Mouse (Mus musculus): ENCODE measurements around the gene Fgfr2. TPM values are rescaled to one million over a fixed set of nuclear protein-coding genes. Genes with fewer than 3 reads are reported as not detected.
A peak's percentile ranks its signal among the peaks of the same experiment; 100 is the strongest.
"Not testable (repeated sequence)": the region's sequence is repeated elsewhere in the genome, so short reads cannot be mapped to it uniquely, and the experiment has no call there.

The Fgfr2 gene
- polyA plus RNA-seq, 1 experiment from 2014 or later: 92.0 TPM

- Histone ChIP-seq H3K27ac (ENCODE audit: low read depth, low read length) (no peak overlapping the region), H3K4me2 (no peak overlapping the region), H3K27me3 (ENCODE audit: control insufficient read depth, insufficient read depth, low read length) (no peaks in the 10 kb centered on the region), H3K9ac (ENCODE audit: low read length) (no peak overlapping the region), H3K9me3 (ENCODE audit: control insufficient read depth, low read length) (no peaks in the 10 kb centered on the region), H3K4me3 (ENCODE audit: low read depth, low read length) (no peak overlapping the region), H3K36me3 (ENCODE audit: control insufficient read depth, insufficient read depth, low read length) (no peaks in the 10 kb centered on the region), H3K4me1 (ENCODE audit: control insufficient read depth, insufficient read depth, low read length) (no peaks in the 10 kb centered on the region)
- DNase-seq (ENCODE audit: low spot score, missing footprints) (no peak), ATAC-seq (ENCODE audit: low FRiP score) (no peak)
- 0% methylated on average over 1 of the region's 1 CpGs for WGBS
These were observed 2047.2 kb downstream of the Fgfr2 start for GRCm38 (mm10) chr7:131075956-131076355.

GRCm38 (mm10) chr7:131074098-131074497 is 2049.1 kb downstream of the Fgfr2 start:
- 73% methylated on average over 6 of the region's 6 CpGs for WGBS
- DNase-seq (ENCODE audit: low spot score, missing footprints); H3K4me3 ChIP-seq (ENCODE audit: low read depth, low read length); H3K4me1 ChIP-seq (ENCODE audit: control insufficient read depth, insufficient read depth, low read length); H3K27me3 ChIP-seq (ENCODE audit: control insufficient read depth, insufficient read depth, low read length); H3K4me2 ChIP-seq; ATAC-seq (ENCODE audit: low FRiP score); H3K27ac ChIP-seq (ENCODE audit: low read depth, low read length); H3K9me3 ChIP-seq (ENCODE audit: control insufficient read depth, low read length); H3K36me3 ChIP-seq (ENCODE audit: control insufficient read depth, insufficient read depth, low read length); H3K9ac ChIP-seq (ENCODE audit: low read length): not testable (repeated sequence)

GRCm38 (mm10) chr7:131073476-131073875 is 2049.7 kb downstream of the Fgfr2 start:
- H3K27me3 ChIP-seq (ENCODE audit: control insufficient read depth, insufficient read depth, low read length); H3K27ac ChIP-seq (ENCODE audit: low read depth, low read length); H3K4me2 ChIP-seq; H3K36me3 ChIP-seq (ENCODE audit: control insufficient read depth, insufficient read depth, low read length); ATAC-seq (ENCODE audit: low FRiP score); H3K9me3 ChIP-seq (ENCODE audit: control insufficient read depth, low read length); H3K4me1 ChIP-seq (ENCODE audit: control insufficient read depth, insufficient read depth, low read length); H3K9ac ChIP-seq (ENCODE audit: low read length); H3K4me3 ChIP-seq (ENCODE audit: low read depth, low read length); DNase-seq (ENCODE audit: low spot score, missing footprints): not testable (repeated sequence)
- 92% methylated on average over 3 of the region's 3 CpGs for WGBS

GRCm38 (mm10) chr7:131068191-131068590 is 2055.0 kb downstream of the Fgfr2 start:
- not testable (repeated sequence) for H3K9ac ChIP-seq (ENCODE audit: low read length); H3K36me3 ChIP-seq (ENCODE audit: control insufficient read depth, insufficient read depth, low read length); H3K4me3 ChIP-seq (ENCODE audit: low read depth, low read length); H3K9me3 ChIP-seq (ENCODE audit: control insufficient read depth, low read length); H3K4me1 ChIP-seq (ENCODE audit: control insufficient read depth, insufficient read depth, low read length); H3K27ac ChIP-seq (ENCODE audit: low read depth, low read length); ATAC-seq (ENCODE audit: low FRiP score); H3K4me2 ChIP-seq; H3K27me3 ChIP-seq (ENCODE audit: control insufficient read depth, insufficient read depth, low read length)
- 4% methylated on average over 1 of the region's 1 CpGs for WGBS
- DNase-seq (ENCODE audit: low spot score, missing footprints): peak; percentile 86

- Histone ChIP-seq H3K4me3 (ENCODE audit: low read depth, low read length) (no peak overlapping the region), H3K4me2 (no peak overlapping the region), H3K27ac (ENCODE audit: low read depth, low read length) (no peak overlapping the region), H3K36me3 (ENCODE audit: control insufficient read depth, insufficient read depth, low read length) (no peaks in the 10 kb centered on the region), H3K9me3 (ENCODE audit: control insufficient read depth, low read length) (no peaks in the 10 kb centered on the region), H3K4me1 (ENCODE audit: control insufficient read depth, insufficient read depth, low read length) (no peaks in the 10 kb centered on the region), H3K9ac (ENCODE audit: low read length) (no peak overlapping the region), H3K27me3 (ENCODE audit: control insufficient read depth, insufficient read depth, low read length) (no peaks in the 10 kb centered on the region)
- ATAC-seq (ENCODE audit: low FRiP score): no peak
- 86% methylated on average over 2 of the region's 2 CpGs for WGBS
- DNase-seq (ENCODE audit: low spot score, missing footprints): no peak
These were observed 2060.6 kb downstream of the Fgfr2 start for GRCm38 (mm10) chr7:131062541-131062940.

- H3K4me3 ChIP-seq (ENCODE audit: low read depth, low read length); H3K4me1 ChIP-seq (ENCODE audit: control insufficient read depth, insufficient read depth, low read length); H3K27ac ChIP-seq (ENCODE audit: low read depth, low read length); H3K4me2 ChIP-seq; H3K9me3 ChIP-seq (ENCODE audit: control insufficient read depth, low read length); H3K9ac ChIP-seq (ENCODE audit: low read length); ATAC-seq (ENCODE audit: low FRiP score); DNase-seq (ENCODE audit: low spot score, missing footprints); H3K27me3 ChIP-seq (ENCODE audit: control insufficient read depth, insufficient read depth, low read length); H3K36me3 ChIP-seq (ENCODE audit: control insufficient read depth, insufficient read depth, low read length): not testable (repeated sequence)
- 70% methylated on average over 2 of the region's 2 CpGs for WGBS
These were observed 2063.3 kb downstream of the Fgfr2 start for GRCm38 (mm10) chr7:131059808-131060207.

GRCm38 (mm10) chr7:131057918-131058317 is 2065.2 kb downstream of the Fgfr2 start:
- not testable (repeated sequence) for H3K27me3 ChIP-seq (ENCODE audit: control insufficient read depth, insufficient read depth, low read length); DNase-seq (ENCODE audit: low spot score, missing footprints); H3K36me3 ChIP-seq (ENCODE audit: control insufficient read depth, insufficient read depth, low read length); H3K4me1 ChIP-seq (ENCODE audit: control insufficient read depth, insufficient read depth, low read length); H3K9ac ChIP-seq (ENCODE audit: low read length); H3K4me3 ChIP-seq (ENCODE audit: low read depth, low read length); H3K27ac ChIP-seq (ENCODE audit: low read depth, low read length); H3K9me3 ChIP-seq (ENCODE audit: control insufficient read depth, low read length); ATAC-seq (ENCODE audit: low FRiP score); H3K4me2 ChIP-seq
- WGBS: 80% methylated on average over 9 of the region's 9 CpGs

- H3K27ac ChIP-seq (ENCODE audit: low read depth, low read length): no peak overlapping the region
- no peaks in the 10 kb centered on the region for H3K36me3 ChIP-seq (ENCODE audit: control insufficient read depth, insufficient read depth, low read length)
- H3K4me1 ChIP-seq (ENCODE audit: control insufficient read depth, insufficient read depth, low read length): no peaks in the 10 kb centered on the region
- DNase-seq (ENCODE audit: low spot score, missing footprints) (no peak), ATAC-seq (ENCODE audit: low FRiP score) (no peak)
- H3K9ac ChIP-seq (ENCODE audit: low read length): no peak overlapping the region
- no peak overlapping the region for H3K4me3 ChIP-seq (ENCODE audit: low read depth, low read length)
- H3K27me3 ChIP-seq (ENCODE audit: control insufficient read depth, insufficient read depth, low read length): no peaks in the 10 kb centered on the region
- H3K4me2 ChIP-seq: no peak overlapping the region
- H3K9me3 ChIP-seq (ENCODE audit: control insufficient read depth, low read length): no peaks in the 10 kb centered on the region
These were observed 2068.3 kb downstream of the Fgfr2 start for GRCm38 (mm10) chr7:131054808-131055370.

GRCm38 (mm10) chr7:131049829-131050228 is 2073.3 kb downstream of the Fgfr2 start:
- DNase-seq (ENCODE audit: low spot score, missing footprints); H3K4me3 ChIP-seq (ENCODE audit: low read depth, low read length); H3K27ac ChIP-seq (ENCODE audit: low read depth, low read length); H3K9ac ChIP-seq (ENCODE audit: low read length); H3K4me1 ChIP-seq (ENCODE audit: control insufficient read depth, insufficient read depth, low read length); H3K36me3 ChIP-seq (ENCODE audit: control insufficient read depth, insufficient read depth, low read length); ATAC-seq (ENCODE audit: low FRiP score); H3K27me3 ChIP-seq (ENCODE audit: control insufficient read depth, insufficient read depth, low read length); H3K9me3 ChIP-seq (ENCODE audit: control insufficient read depth, low read length); H3K4me2 ChIP-seq: not testable (repeated sequence)
- 89% methylated on average over 8 of the region's 8 CpGs for WGBS
